Mouse (Mus musculus) thymus, adult 2 months (tissue): ENCODE results near the gene Fam222a.

ENCODE experiments used
- CTCF ChIP-seq: fragments of 200-500 bp; IDR thresholded peaks from 2 replicates; pipeline ENCODE4 v1.5.1; 2012; ENCODE audit warnings: mild to moderate bottlenecking, control low read depth, low read length, moderate library complexity, borderline replicate concordance; ENCODE audit not compliant: control insufficient read depth, poor library complexity, insufficient read depth; ENCODE audit errors: extremely low read depth
- POLR2A ChIP-seq: fragments of 200-500 bp; IDR thresholded peaks from 2 replicates; pipeline ENCODE4 v1.6.1; 2012; ENCODE audit warnings: mild to moderate bottlenecking, low read length, control low read depth, moderate library complexity; ENCODE audit not compliant: control insufficient read depth, poor library complexity, insufficient read depth; ENCODE audit errors: extremely low read depth

- no peak for TF ChIP-seq POLR2A
- TF ChIP-seq CTCF: no peak
These were observed 9.8 kb upstream of the Fam222a start for GRCm38 (mm10) chr5:114557765-114558731.
